Mouse (Mus musculus) heart, embryonic 15.5 days (tissue): ENCODE measurements around the gene Bcar3. TPM values are rescaled to one million over a fixed set of nuclear protein-coding genes. Genes with fewer than 3 reads are reported as not detected.

Experiments used
- ATAC-seq: fragments of 200-750 bp; cut with Nextera tagmentation; replicated peaks from 2 replicates; pipeline ENCODE4 v1.8.0; 2017; ENCODE audit warnings: low read depth, moderate TSS enrichment; ENCODE audit not compliant: insufficient number of reproducible peaks, insufficient read depth, low FRiP score
- H3K27ac ChIP-seq: fragments of 300-500 bp; sonication (generic); 2 replicates; pipeline ENCODE4 v1.5.1; 2015; ENCODE audit warnings: mild to moderate bottlenecking, inconsistent platforms
- H3K27me3 ChIP-seq: fragments of 300-500 bp; sonication (generic); 2 replicates; pipeline ENCODE4 v1.6.1; 2015; ENCODE audit warnings: inconsistent platforms
- H3K36me3 ChIP-seq: fragments of 300-500 bp; sonication (generic); 2 replicates; pipeline ENCODE4 v1.6.1; 2015; ENCODE audit warnings: mild to moderate bottlenecking, inconsistent platforms
- H3K4me1 ChIP-seq: fragments of 300-500 bp; sonication (generic); replicated peaks from 2 replicates; pipeline ENCODE4 v1.6.1; 2015; ENCODE audit warnings: inconsistent platforms
- H3K4me2 ChIP-seq: fragments of 300-500 bp; sonication (generic); 2 replicates; pipeline ENCODE4 v1.6.1; 2015; ENCODE audit warnings: inconsistent platforms, mild to moderate bottlenecking, moderate library complexity
- H3K4me3 ChIP-seq: fragments of 300-500 bp; sonication (generic); 2 replicates; pipeline ENCODE4 v1.5.1; 2015; ENCODE audit warnings: mild to moderate bottlenecking, inconsistent platforms
- H3K9ac ChIP-seq: fragments of 300-500 bp; sonication (generic); 2 replicates; pipeline ENCODE4 v1.6.1; 2015; ENCODE audit warnings: mild to moderate bottlenecking, inconsistent platforms
- H3K9me3 ChIP-seq: fragments of 300-500 bp; sonication (generic); replicated peaks from 2 replicates; pipeline ENCODE4 v1.6.1; 2016; ENCODE audit warnings: inconsistent platforms
- WGBS: fragments of 180-500 bp; shearing (Covaris S2); methylation state at CpG from one replicate; pipeline ENCODE4 v1.1.7; 2015; ENCODE audit warnings: mixed read lengths; 5-methylcytosine and 5-hydroxymethylcytosine counted together
- polyA plus RNA-seq: library from polyadenylated mRNA; unstranded; fragments of >200 nt; fragmentation: Nextera tagmentation; extraction: Ambion mirVana; gene quantifications from 2 replicates; pipeline ENCODE4 v1.2.1, GENCODE M21; 2015

Bcar3 gene
- polyA plus RNA-seq, 1 experiment from 2014 or later, result 3.9 TPM

DNA sequence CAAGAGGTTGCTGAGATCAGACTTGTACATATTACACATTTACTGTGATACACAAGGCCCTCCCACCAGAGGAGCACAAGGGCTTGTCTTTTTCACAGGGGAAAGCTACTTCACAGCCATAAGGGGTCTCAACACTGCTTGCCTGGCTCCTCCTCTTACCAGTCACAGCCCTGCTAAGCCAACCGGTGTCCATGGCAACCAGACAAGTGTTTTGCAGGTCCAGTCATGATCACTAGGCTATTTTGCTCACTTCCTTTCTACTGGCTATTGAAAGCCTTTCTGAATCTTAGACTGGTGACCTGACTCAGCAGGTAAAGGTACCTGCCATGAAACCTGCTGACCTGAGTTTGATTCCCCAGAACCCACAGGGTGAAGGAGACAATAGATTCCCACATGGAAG, 181.8 kb downstream of the Bcar3 start:
- no peak overlapping the region for H3K27ac ChIP-seq
- H3K9ac ChIP-seq, result no peak overlapping the region

DNA sequence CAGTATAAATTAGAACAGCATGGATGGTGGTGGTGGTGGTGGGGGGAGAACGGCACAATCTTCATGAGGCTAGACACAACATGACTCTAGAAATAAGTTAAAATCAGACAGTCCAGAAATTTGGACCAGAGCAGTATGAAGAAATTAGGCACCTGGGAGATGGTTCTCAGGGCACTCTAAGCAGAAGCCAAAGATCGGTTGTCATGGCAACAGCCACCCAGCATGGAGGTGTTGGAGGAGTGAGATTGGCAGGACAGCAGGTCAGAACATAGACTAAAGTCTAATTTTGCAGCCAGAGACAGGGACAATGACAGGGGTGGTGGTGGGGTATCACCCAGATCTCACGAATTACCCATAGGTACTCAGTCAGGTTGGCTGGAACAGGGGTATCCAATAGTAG, 182.7 kb downstream of the Bcar3 start:
- H3K4me2 ChIP-seq, result no peak overlapping the region
- no peaks in the 10 kb centered on the region for H3K36me3 ChIP-seq
- H3K9ac ChIP-seq, result no peak overlapping the region
- H3K27ac ChIP-seq, result no peak overlapping the region
- H3K4me1 ChIP-seq, result peaks cover 21% of the 10 kb centered on the region
- H3K9me3 ChIP-seq, result no peaks in the 10 kb centered on the region
- WGBS, result 74% methylated on average over 3 of the region's 3 CpGs
- H3K27me3 ChIP-seq, result peaks cover 70% of the 10 kb centered on the region
- ATAC-seq, result no peak
- no peak overlapping the region for H3K4me3 ChIP-seq

More for the DNA sequence above, 181.8 kb downstream of the Bcar3 start:
- peaks cover 78% of the 10 kb centered on the region for H3K27me3 ChIP-seq
- H3K9me3 ChIP-seq, result no peaks in the 10 kb centered on the region
- H3K4me1 ChIP-seq, result peaks cover 28% of the 10 kb centered on the region
- H3K4me3 ChIP-seq, result no peak overlapping the region
- WGBS, result 43% methylated on average over 1 of the region's 1 CpGs
- no peak overlapping the region for H3K4me2 ChIP-seq
- H3K36me3 ChIP-seq, result no peaks in the 10 kb centered on the region
- ATAC-seq, result no peak

DNA sequence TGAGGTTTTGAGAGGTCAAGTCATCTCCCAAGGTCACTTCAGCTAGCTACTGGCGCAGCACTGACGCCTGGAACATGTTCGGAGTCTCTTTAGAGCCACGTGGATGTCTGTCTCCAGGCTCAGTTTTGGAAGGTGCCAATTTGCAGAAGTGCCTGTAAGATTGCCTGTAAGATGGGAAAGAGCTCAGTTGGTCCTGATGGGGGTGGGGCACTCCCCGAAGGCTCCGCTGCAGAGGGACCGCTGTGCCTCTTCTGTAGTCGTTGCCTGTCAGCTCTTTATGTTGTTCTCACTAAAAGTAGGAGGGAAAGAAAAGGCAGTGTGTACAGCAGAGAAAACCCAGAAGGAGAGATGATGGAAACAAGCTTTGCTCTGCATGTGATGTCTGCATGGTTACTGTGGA, 183.6 kb downstream of the Bcar3 start:
- no peaks in the 10 kb centered on the region for H3K36me3 ChIP-seq
- no peak overlapping the region for H3K9ac ChIP-seq
- WGBS, result 48% methylated on average over 8 of the region's 8 CpGs
- H3K27ac ChIP-seq, result no peak overlapping the region
- no peaks in the 10 kb centered on the region for H3K9me3 ChIP-seq
- no peak overlapping the region for H3K4me2 ChIP-seq
- peaks cover 67% of the 10 kb centered on the region for H3K27me3 ChIP-seq
- H3K4me1 ChIP-seq, result peaks cover 25% of the 10 kb centered on the region
- no peak overlapping the region for H3K4me3 ChIP-seq
- ATAC-seq, result no peak

DNA sequence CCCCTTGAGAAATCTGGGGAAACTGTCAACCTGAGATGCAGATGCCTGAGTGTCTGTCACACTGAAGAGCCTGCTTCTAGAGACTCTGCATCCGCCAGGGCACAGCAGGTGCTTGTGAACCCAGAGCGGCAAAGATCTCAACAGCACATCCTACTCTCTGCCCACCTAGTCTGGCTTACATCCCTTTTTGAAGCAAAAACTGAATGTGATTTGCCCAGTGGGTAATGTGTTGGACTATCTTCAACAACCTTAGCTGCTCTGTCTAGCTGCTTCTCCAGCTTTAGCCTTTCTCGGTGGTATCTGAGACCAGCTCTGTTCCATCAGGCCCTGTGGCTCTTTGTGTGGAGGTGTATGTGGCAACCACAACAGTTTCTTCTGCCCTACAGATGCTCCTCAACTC, 184.8 kb downstream of the Bcar3 start:
- 91% methylated on average over 3 of the region's 3 CpGs for WGBS
- H3K27me3 ChIP-seq, result peaks cover 62% of the 10 kb centered on the region

DNA sequence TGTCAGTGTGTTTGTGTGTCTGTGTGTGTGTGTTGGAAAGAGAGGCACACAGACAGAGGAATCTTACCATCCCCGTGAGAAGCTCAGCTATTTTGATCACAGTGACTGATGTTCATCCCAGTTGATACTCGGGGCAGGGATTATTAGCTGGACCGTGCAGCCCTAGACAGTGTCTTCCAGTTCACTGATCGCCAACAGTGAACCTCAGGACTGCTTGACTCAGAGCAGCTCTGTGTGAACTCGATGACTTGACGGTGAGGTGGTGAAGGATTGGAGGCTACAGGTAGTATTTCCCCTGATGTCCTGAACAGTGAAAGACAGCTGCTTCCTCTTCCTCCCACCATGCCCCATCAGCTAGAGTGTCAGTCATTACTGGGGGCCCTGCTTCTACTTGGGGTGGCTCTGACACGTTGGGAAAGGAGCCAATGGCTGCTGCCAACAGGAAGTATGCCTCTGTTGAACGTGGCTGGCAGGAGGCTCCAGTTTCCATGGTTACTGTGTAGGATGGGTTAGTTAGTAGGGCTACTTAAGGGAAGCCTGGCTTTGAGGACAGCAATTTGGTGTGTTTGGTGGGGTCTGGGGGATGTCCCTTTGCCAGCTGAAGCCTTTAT, 186.2 kb downstream of the Bcar3 start:
- H3K27ac ChIP-seq, result no peak overlapping the region
- no peak for ATAC-seq
- no peaks in the 10 kb centered on the region for H3K9me3 ChIP-seq
- H3K9ac ChIP-seq, result no peak overlapping the region
- 43% methylated on average over 8 of the region's 8 CpGs for WGBS
- peaks cover 16% of the 10 kb centered on the region for H3K4me1 ChIP-seq
- no peak overlapping the region for H3K4me3 ChIP-seq
- no peaks in the 10 kb centered on the region for H3K36me3 ChIP-seq
- peaks cover 57% of the 10 kb centered on the region for H3K27me3 ChIP-seq
- no peak overlapping the region for H3K4me2 ChIP-seq

More for the DNA sequence above, 184.8 kb downstream of the Bcar3 start:
- no peak overlapping the region for H3K4me3 ChIP-seq
- H3K4me2 ChIP-seq, result no peak overlapping the region
- no peak overlapping the region for H3K27ac ChIP-seq
- H3K9ac ChIP-seq, result no peak overlapping the region
- H3K4me1 ChIP-seq, result peaks cover 28% of the 10 kb centered on the region
- H3K36me3 ChIP-seq, result no peaks in the 10 kb centered on the region
- no peak for ATAC-seq
- H3K9me3 ChIP-seq, result no peaks in the 10 kb centered on the region

DNA sequence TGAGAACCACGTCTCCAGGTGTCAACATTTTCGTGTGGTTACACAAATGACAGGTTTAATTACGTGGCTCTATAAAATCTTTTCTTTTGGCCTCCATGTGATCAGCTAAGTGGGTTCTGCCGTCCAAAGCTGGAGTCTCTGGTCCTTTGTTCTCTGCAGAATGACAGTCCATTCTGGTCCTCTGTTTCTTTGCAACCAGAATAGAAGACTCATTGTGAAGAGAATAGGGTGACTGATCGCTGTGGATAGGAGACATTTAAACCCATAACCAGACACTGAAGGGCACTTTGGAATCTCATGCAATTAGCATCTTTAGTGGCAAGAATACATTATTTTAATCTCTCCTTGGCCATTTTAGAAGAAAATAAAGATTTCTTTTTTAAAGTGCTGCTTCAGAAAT, 187.1 kb downstream of the Bcar3 start:
- no peak for ATAC-seq

DNA sequence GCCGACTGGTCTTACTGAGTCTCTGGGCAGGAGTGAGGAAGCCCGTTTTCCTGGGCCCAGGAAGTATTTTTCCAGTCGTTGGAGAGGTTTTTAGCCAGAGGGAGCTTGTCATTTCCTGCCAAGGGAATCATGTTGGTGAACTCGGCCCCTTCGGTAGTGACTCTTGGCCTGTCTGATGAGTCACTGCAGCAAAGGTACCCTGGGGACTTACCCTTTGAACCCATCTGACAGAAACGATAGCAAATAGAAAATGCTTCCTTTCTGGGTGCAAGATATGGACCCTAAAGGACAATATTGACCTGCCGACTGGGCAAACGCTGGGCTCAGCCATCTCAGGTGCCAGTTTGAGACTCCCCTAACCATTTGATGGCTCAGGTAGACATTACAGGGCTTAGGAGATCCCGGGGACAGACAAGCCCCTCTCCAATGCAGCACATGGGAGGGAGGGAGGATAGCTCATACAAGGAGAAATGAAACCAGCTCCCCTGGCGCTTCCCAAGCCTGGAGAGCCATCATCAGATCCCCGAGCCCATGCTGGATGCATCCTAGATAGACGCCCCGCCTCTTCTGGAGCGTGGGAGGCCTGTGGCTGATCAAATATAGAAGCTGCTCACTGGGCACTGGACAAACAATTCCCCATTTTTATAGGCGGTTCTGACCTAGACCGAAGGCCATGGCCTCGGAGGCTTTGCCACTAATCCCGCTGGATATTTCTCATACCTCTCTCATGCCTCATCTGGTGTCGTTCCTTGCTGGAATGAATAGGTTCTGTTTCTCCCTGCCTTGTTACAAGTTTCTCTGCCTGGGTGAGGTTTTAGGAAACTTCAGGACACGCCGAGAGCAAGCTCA, 188.2 kb downstream of the Bcar3 start:
- H3K36me3 ChIP-seq, result no peaks in the 10 kb centered on the region
- H3K9ac ChIP-seq, result no peak overlapping the region
- H3K9me3 ChIP-seq, result no peaks in the 10 kb centered on the region
- no peak overlapping the region for H3K27ac ChIP-seq
- H3K4me3 ChIP-seq, result no peak overlapping the region
- H3K4me2 ChIP-seq, result no peak overlapping the region
- peaks cover 40% of the 10 kb centered on the region for H3K27me3 ChIP-seq
- WGBS, result 68% methylated on average over 21 of the region's 21 CpGs
- no peak; the same call in 1 of the 2 replicates for ATAC-seq
- peaks cover 16% of the 10 kb centered on the region for H3K4me1 ChIP-seq

More for the DNA sequence above, 187.1 kb downstream of the Bcar3 start:
- Histone ChIP-seq H3K27ac (no peak overlapping the region), H3K36me3 (no peaks in the 10 kb centered on the region), H3K9me3 (no peaks in the 10 kb centered on the region), H3K4me2 (no peak overlapping the region), H3K27me3 (peaks cover 49% of the 10 kb centered on the region), H3K4me1 (peaks cover 16% of the 10 kb centered on the region), H3K4me3 (no peak overlapping the region), H3K9ac (no peak overlapping the region)
- WGBS, result 81% methylated on average over 5 of the region's 5 CpGs

DNA sequence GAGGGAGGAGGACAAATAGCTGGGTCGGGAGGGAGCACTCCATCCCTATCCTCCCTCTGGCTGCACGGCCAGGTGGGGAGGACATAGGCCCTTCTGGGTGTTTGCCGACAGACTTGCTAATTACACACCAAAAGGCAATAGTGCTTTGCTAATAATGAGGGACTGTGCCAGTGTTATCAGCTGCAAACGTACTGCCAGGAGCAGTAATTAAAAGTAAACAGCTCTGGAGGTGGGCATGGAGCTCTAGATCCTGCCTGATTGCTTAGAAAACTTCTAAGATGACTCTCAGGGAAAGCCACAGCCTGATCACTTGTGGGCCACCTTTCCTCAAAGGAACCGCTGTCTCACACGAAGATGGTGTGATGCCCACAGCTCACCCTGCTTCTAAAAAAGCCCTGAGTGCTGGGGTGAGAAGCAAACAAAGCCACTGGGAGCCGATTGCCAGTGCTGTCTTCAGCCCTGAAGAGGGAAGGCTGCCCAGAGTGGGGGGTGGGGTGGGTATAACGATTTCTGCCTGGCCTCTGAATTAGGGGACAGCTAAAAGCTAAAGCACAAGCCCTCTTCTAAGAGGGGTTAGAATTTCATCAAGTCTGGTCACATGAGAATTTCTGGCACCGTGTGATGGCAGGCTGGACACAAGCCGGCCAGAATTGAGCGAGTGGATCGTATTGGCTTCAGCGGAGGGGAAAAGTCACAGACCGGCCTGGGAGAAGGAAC, 189.3 kb downstream of the Bcar3 start:
- ATAC-seq, result 0 out of 2 replicates have a peak, but pooled peaks have one; percentile 29
- Histone ChIP-seq H3K9ac (no peak overlapping the region), H3K4me1 (peaks cover 18% of the 10 kb centered on the region), H3K27ac (0 out of 2 replicates have a peak overlapping the region, but pooled peaks have one; percentile 10), H3K4me3 (peak overlapping the region; percentile 13), H3K4me2 (peak overlapping the region; percentile 48), H3K9me3 (no peaks in the 10 kb centered on the region), H3K27me3 (peaks cover 29% of the 10 kb centered on the region), H3K36me3 (no peaks in the 10 kb centered on the region)
- 34% methylated on average over 14 of the region's 14 CpGs for WGBS

DNA sequence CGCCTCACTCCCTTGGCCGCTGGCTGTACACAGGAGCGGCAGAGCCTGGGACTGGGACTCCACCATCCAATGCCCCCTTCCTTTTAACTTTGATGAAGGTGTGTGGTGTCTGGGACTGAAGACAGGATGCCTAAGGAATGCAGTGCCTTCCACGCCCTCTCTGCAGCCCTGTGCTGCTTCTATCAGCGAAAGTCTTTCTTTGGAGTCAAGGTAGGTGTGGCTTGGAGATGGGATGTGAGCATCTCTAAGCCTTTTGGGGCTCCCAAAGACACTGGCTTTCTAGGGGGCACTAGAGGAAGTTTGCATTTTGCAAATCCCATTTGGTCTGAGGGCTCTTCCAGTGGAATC, 189.8 kb downstream of the Bcar3 start:
- Histone ChIP-seq H3K36me3 (no peaks in the 10 kb centered on the region), H3K27ac (0 out of 2 replicates have a peak overlapping the region, but pooled peaks have one; percentile 10), H3K9ac (no peak overlapping the region), H3K9me3 (no peaks in the 10 kb centered on the region), H3K27me3 (peaks cover 24% of the 10 kb centered on the region), H3K4me1 (peaks cover 20% of the 10 kb centered on the region), H3K4me2 (peak overlapping the region; percentile 48), H3K4me3 (peak overlapping the region; percentile 13)
- WGBS, result 50% methylated on average over 5 of the region's 5 CpGs
- ATAC-seq, result no peak

DNA sequence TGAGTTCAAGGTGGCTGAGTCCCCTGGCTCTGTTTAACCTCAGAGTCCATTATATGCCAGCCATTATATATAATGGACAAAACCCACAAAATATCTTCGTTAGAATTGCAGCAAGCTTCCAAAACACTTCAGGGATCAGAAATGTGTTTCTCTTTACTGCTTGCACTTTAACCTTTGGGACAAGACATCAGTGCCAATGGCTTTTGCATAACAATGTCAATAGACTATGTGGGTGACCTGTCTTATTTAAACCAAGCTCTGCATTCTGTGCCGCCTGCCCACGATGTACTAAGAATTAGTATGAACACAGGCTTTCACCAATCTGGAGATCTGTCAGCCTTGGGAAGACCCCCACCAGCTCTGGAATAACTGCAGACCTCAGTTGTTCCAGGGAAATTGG, 190.4 kb downstream of the Bcar3 start:
- Histone ChIP-seq H3K36me3 (no peaks in the 10 kb centered on the region), H3K4me1 (peaks cover 20% of the 10 kb centered on the region), H3K4me2 (no peak overlapping the region), H3K4me3 (no peak overlapping the region), H3K9ac (no peak overlapping the region), H3K9me3 (no peaks in the 10 kb centered on the region), H3K27ac (no peak overlapping the region), H3K27me3 (peaks cover 24% of the 10 kb centered on the region)
- no peak for ATAC-seq
- 70% methylated on average over 3 of the region's 3 CpGs for WGBS

DNA sequence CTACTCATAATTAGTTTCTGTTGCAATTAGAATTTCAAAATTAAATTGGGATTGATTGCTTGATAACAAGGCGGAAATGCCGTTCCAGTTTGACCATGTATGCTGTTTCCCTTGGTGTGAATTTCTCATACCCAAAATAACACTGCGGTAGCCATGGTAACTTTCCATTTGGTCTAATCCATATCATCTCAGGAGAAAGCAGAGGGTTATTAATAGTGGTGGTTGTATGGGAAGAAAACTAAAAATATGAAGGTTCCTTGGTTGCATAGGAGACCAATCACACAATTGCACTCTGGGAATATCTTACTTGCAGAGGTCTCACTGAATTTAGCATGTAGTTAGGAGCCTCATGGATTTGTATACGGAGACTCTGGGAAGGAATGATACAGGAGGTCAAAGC, 191.8 kb downstream of the Bcar3 start:
- Histone ChIP-seq H3K4me2 (no peak overlapping the region), H3K4me1 (peaks cover 20% of the 10 kb centered on the region), H3K27ac (no peak overlapping the region), H3K9me3 (no peaks in the 10 kb centered on the region), H3K36me3 (no peaks in the 10 kb centered on the region), H3K9ac (no peak overlapping the region), H3K27me3 (peaks cover 14% of the 10 kb centered on the region), H3K4me3 (no peak overlapping the region)
- ATAC-seq, result no peak
- WGBS, result 84% methylated on average over 4 of the region's 4 CpGs
